Mouse (Mus musculus) hindbrain, embryonic 16.5 days (tissue): ENCODE results near the gene Rab44. TPM values are rescaled to one million over a fixed set of nuclear protein-coding genes. Genes with fewer than 3 reads are reported as not detected.

Experiments used
- ATAC-seq: fragments of 200-750 bp; cut with Nextera tagmentation; 2 replicates; pipeline ENCODE4 v1.8.0; 2017; ENCODE audit warnings: moderate TSS enrichment, moderate library complexity
- H3K27ac ChIP-seq: fragments of 300-500 bp; sonication (generic); 2 replicates; pipeline ENCODE4 v1.5.1; 2014; ENCODE audit warnings: low read depth, mild to moderate bottlenecking, control low read depth, low read length, moderate library complexity
- H3K27me3 ChIP-seq: fragments of 300-500 bp; sonication (generic); replicated peaks from 2 replicates; pipeline ENCODE4 v1.6.1; 2014; ENCODE audit warnings: low read length; ENCODE audit not compliant: control insufficient read depth, insufficient read depth
- H3K36me3 ChIP-seq: fragments of 300-500 bp; sonication (generic); 2 replicates; pipeline ENCODE4 v1.6.1; 2014; ENCODE audit warnings: mild to moderate bottlenecking, low read length, moderate library complexity, mixed read lengths; ENCODE audit not compliant: control insufficient read depth, insufficient read depth
- H3K4me1 ChIP-seq: fragments of 300-500 bp; sonication (generic); 2 replicates; pipeline ENCODE4 v1.6.1; 2014; ENCODE audit warnings: low read depth, low read length; ENCODE audit not compliant: control insufficient read depth, insufficient read depth
- H3K4me2 ChIP-seq: fragments of 300-500 bp; sonication (generic); 2 replicates; pipeline ENCODE4 v1.6.1; 2014; ENCODE audit warnings: mild to moderate bottlenecking, low read length, control low read depth, moderate library complexity
- H3K4me3 ChIP-seq: fragments of 300-500 bp; sonication (generic); 2 replicates; pipeline ENCODE4 v1.5.1; 2014; ENCODE audit warnings: mild to moderate bottlenecking, low read length, control low read depth, moderate library complexity
- H3K9ac ChIP-seq: fragments of 300-500 bp; sonication (generic); 2 replicates; pipeline ENCODE4 v1.6.1; 2014; ENCODE audit warnings: low read depth, mild to moderate bottlenecking, control low read depth, low read length, moderate library complexity
- H3K9me3 ChIP-seq: fragments of 300-500 bp; sonication (generic); 2 replicates; pipeline ENCODE4 v1.6.1; 2014; ENCODE audit warnings: mild to moderate bottlenecking, low read length, moderate library complexity; ENCODE audit not compliant: control insufficient read depth
- WGBS: fragments of 180-500 bp; shearing (Covaris S2); extraction: QIAGEN DNeasy Blood & Tissue Kit; methylation state at CpG from one replicate; pipeline ENCODE4 v1.1.7; 2014; 5-methylcytosine and 5-hydroxymethylcytosine counted together
- polyA plus RNA-seq: library from polyadenylated mRNA; unstranded; fragments of >200 nt; fragmentation: Nextera tagmentation; extraction: Ambion mirVana; gene quantifications from 2 replicates; pipeline ENCODE4 v1.2.1, GENCODE M21; 2015

Rab44 gene
- polyA plus RNA-seq, 1 experiment from 2014 or later: 0.06 TPM

DNA sequence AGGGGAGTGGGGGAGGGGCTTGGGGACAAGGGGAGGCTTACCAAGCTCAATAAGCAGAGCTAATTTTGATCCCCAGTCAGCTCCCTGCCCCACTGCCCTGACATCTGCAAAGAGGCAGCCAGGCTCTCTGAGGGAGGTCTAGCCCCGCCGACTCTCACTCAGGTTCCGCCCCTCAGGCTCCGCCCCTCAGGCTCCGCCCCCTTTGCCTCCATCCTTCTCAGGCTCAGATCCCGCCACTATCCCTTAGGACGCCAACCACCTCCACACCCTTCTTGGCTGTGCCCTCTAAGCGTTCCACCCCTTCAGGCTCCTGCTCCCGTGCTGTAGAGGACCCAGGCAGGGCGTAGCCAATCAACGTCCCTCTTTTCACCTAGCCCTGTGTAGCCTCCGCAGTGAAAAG is 75.0 kb downstream of the Rab44 start:
- Histone ChIP-seq H3K4me3 (no peak overlapping the region), H3K9me3 (no peaks in the 10 kb centered on the region), H3K36me3 (no peaks in the 10 kb centered on the region), H3K27ac (no peak overlapping the region), H3K27me3 (no peaks in the 10 kb centered on the region; the same call in 1 of the 2 replicates), H3K9ac (no peak overlapping the region), H3K4me2 (0 out of 2 replicates have a peak overlapping the region, but pooled peaks have one; percentile 3), H3K4me1 (peaks cover 9% of the 10 kb centered on the region)
- 0 out of 2 replicates have a peak, but pooled peaks have one; percentile 21 for ATAC-seq
- WGBS: 7% methylated on average over 12 of the region's 12 CpGs

DNA sequence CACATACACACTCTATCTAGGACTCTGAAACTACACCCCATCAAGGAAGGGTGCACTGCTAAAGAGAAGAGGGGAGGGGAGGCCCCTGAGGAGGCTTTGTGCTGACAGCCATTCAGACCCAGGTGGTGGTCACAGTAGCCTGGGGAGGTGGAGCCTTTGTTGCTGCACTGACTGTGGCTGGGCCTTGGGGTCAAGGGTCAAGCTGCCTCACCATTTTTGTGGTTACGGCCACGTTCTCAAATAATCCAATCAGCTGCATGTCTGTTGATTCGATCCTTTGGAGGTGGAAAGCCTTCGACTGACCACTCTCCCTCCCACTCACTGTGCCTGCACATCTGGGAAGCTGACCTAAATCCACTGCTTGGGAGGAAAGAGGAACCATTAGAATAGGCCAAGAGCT is 81.6 kb downstream of the Rab44 start:
- H3K9me3 ChIP-seq: no peaks in the 10 kb centered on the region
- 21% methylated on average over 4 of the region's 4 CpGs for WGBS
- no peak overlapping the region for H3K9ac ChIP-seq
- no peak for ATAC-seq
- no peaks in the 10 kb centered on the region for H3K27me3 ChIP-seq
- H3K36me3 ChIP-seq: no peaks in the 10 kb centered on the region
- no peak overlapping the region for H3K4me3 ChIP-seq
- H3K4me1 ChIP-seq: peaks cover 3% of the 10 kb centered on the region; the same call in 1 of the 2 replicates
- H3K4me2 ChIP-seq: no peak overlapping the region
- H3K27ac ChIP-seq: no peak overlapping the region

Other genes starting within 250 kb of the Rab44 start
- gene 4930539E08Rik, start 198.8 kb upstream of the Rab44 start, polyA plus RNA-seq: 2.4 TPM in 2 replicates
- gene Pxt1, start 170.3 kb upstream of the Rab44 start, polyA plus RNA-seq: not detected in 2 replicates
- 76.5 and 88.8 TPM in 2 replicates for gene Kctd20, start 162.2 kb upstream of the Rab44 start, polyA plus RNA-seq
- gene Stk38, start 106.2 kb upstream of the Rab44 start, polyA plus RNA-seq: 71.8 and 89.7 TPM in 2 replicates
- 356 and 408 TPM in 2 replicates for gene Srsf3, start 81.5 kb upstream of the Rab44 start, polyA plus RNA-seq
- gene Cdkn1a, start 23.2 kb upstream of the Rab44 start, polyA plus RNA-seq: 138 and 184 TPM in 2 replicates
- 48.1 and 51.2 TPM in 2 replicates for gene Cpne5, start 124.0 kb downstream of the Rab44 start, polyA plus RNA-seq
- gene Ppil1, start 150.0 kb downstream of the Rab44 start, polyA plus RNA-seq: 105 and 113 TPM in 2 replicates
- gene BC004004, start 154.6 kb downstream of the Rab44 start, polyA plus RNA-seq: 118 and 123 TPM in 2 replicates
- 2.0 and 2.4 TPM in 2 replicates for gene Pi16, start 203.5 kb downstream of the Rab44 start, polyA plus RNA-seq
- gene Mtch1, start 233.8 kb downstream of the Rab44 start, polyA plus RNA-seq: 328 and 463 TPM in 2 replicates
- 6.5 and 9.1 TPM in 2 replicates for gene Fgd2, start 246.8 kb downstream of the Rab44 start, polyA plus RNA-seq